Comparison of ENCODE assay signal across 10 mouse cellular contexts in genomic region chr3:36442426-36442825, GRCm38 (mm10). TPM values are rescaled to one million over a fixed set of nuclear protein-coding genes. Genes with fewer than 3 reads are reported as not detected.
DNase-seq lines count a peak whose midpoint lies in the region; ATAC-seq lines count a peak whose summit lies in the region.
"Had no signal": no experiment of that assay in that cellular context is flagged by ENCODE, and none has a peak within 500 bp of the region (broad histone marks: within the 10 kb centered on the region; RNA-seq: fewer than 3 reads in every experiment).

No protein-coding gene starts in this region.

- H3K36me3 ChIP-seq in hindbrain, embryonic 13.5 days = no peaks in the 10 kb centered on the region
- H3K36me3 ChIP-seq in midbrain, embryonic 16.5 days (ENCODE audit: control insufficient read depth, insufficient read depth, low read length) = no peaks in the 10 kb centered on the region
- H3K36me3 ChIP-seq: embryonic facial prominence, embryonic 12.5 days; liver, embryonic 15.5 days had no signal

- H3K4me2 ChIP-seq in hindbrain, embryonic 13.5 days = no peak overlapping the region
- no peak overlapping the region for H3K4me2 ChIP-seq in midbrain, embryonic 16.5 days (ENCODE audit: low read length)
- H3K4me2 ChIP-seq: embryonic facial prominence, embryonic 12.5 days; liver, embryonic 15.5 days had no signal

- no peaks in the 10 kb centered on the region for H3K9me3 ChIP-seq in hindbrain, embryonic 13.5 days
- H3K9me3 ChIP-seq in midbrain, embryonic 16.5 days (replicated peaks; ENCODE audit: control insufficient read depth, low read length, poor library complexity, severe bottlenecking) = no peaks in the 10 kb centered on the region
- H3K9me3 ChIP-seq: embryonic facial prominence, embryonic 12.5 days; liver, embryonic 15.5 days had no signal

- DNase-seq in left cerebral cortex, adult 18-20 months (ENCODE audit: low spot score in 2 of 2) = peak; percentile 33 to 67
- no peak for DNase-seq in left cerebral cortex, adult 8-10 months (ENCODE audit: low spot score in 2 of 2)
- peak; percentile 58 for DNase-seq in MN1 (ENCODE audit: low spot score)
- peak; percentile 65 for DNase-seq in embryo, embryonic 9.5 days (ENCODE audit: extremely low spot score)
- peak; percentile 55 to 56 for DNase-seq in left cerebral cortex, postnatal 25 days (ENCODE audit: low spot score in 2 of 2)
- DNase-seq in spleen, adult 12 weeks (ENCODE audit: low spot score) = no peak

- H3K9ac ChIP-seq in hindbrain, embryonic 13.5 days = no peak overlapping the region
- H3K9ac ChIP-seq in midbrain, embryonic 16.5 days (ENCODE audit: low read depth, low read length) = no peak overlapping the region
- H3K9ac ChIP-seq: embryonic facial prominence, embryonic 12.5 days; liver, embryonic 15.5 days had no signal

- H3K4me1 ChIP-seq in hindbrain, embryonic 13.5 days (replicated peaks) = 0 out of 2 replicates have a peak, but pooled peaks cover 4% of the 10 kb centered on the region
- H3K4me1 ChIP-seq in midbrain, embryonic 16.5 days (ENCODE audit: control insufficient read depth, insufficient read depth, low read length) = no peaks in the 10 kb centered on the region
- H3K4me1 ChIP-seq: embryonic facial prominence, embryonic 12.5 days; liver, embryonic 15.5 days had no signal

- H3K4me3 ChIP-seq in hindbrain, embryonic 13.5 days = no peak overlapping the region
- H3K4me3 ChIP-seq in midbrain, embryonic 16.5 days (ENCODE audit: low read depth, low read length) = no peak overlapping the region
- H3K4me3 ChIP-seq: embryonic facial prominence, embryonic 12.5 days; liver, embryonic 15.5 days had no signal

- WGBS in hindbrain, embryonic 13.5 days = 0% methylated on average over 2 of the region's 2 CpGs
- WGBS in midbrain, embryonic 16.5 days = 0% methylated on average over 2 of the region's 2 CpGs

- H3K27me3 ChIP-seq in hindbrain, embryonic 13.5 days = no peaks in the 10 kb centered on the region
- no peaks in the 10 kb centered on the region for H3K27me3 ChIP-seq in midbrain, embryonic 16.5 days (ENCODE audit: control insufficient read depth, insufficient read depth, low read depth, low read length)
- H3K27me3 ChIP-seq: embryonic facial prominence, embryonic 12.5 days; liver, embryonic 15.5 days had no signal

- ATAC-seq in hindbrain, embryonic 13.5 days (ENCODE audit: low FRiP score) = peak; percentile 66
- peak; percentile 76 for ATAC-seq in midbrain, embryonic 16.5 days

- intact Hi-C loops in left cerebral cortex, postnatal 25 days (cut with DNase I) = loop anchor here (1.0 to 2.0 kb wide), 2 partner anchors 232 to 262 kb away; no protein-coding TSS in a partner anchor

- H3K27ac ChIP-seq in hindbrain, embryonic 13.5 days = no peak overlapping the region
- no peak overlapping the region for H3K27ac ChIP-seq in midbrain, embryonic 16.5 days (ENCODE audit: low read length)
- H3K27ac ChIP-seq: embryonic facial prominence, embryonic 12.5 days; liver, embryonic 15.5 days had no signal

RNA-seq across cellular contexts. Expression of gene Anxa5, which starts 33.3 kb away (rescaled TPM):
- 10 to 100 TPM; 71.6 to 82.2 TPM for total RNA-seq in left cerebral cortex, adult 18-20 months (2021)
- total RNA-seq in left cerebral cortex, adult 8-10 months (2022) = 10 to 100 TPM; 71.4 to 98.2 (median 85.5) TPM
- 85.5 and 88.8 TPM in 2 replicates for polyA plus RNA-seq in hindbrain, embryonic 13.5 days (2015; fragmentation: Nextera tagmentation; extraction: Ambion mirVana)
- 10 to 100 TPM; 59.6 to 78.3 TPM for total RNA-seq in left cerebral cortex, postnatal 25 days (2021)
- 54.2 and 56.7 TPM in 2 replicates for polyA plus RNA-seq in midbrain, embryonic 16.5 days (2015; fragmentation: Nextera tagmentation; extraction: Ambion mirVana)

RNA-seq across cellular contexts. Expression of gene 1810062G17Rik, which starts 33.3 kb away (rescaled TPM):
- total RNA-seq in left cerebral cortex, adult 18-20 months (2021) = not detected
- under 1 TPM in 1 of 4 experiments, not detected in 3; 0.50 TPM for total RNA-seq in left cerebral cortex, adult 8-10 months (2022)
- polyA plus RNA-seq in hindbrain, embryonic 13.5 days (2015; fragmentation: Nextera tagmentation; extraction: Ambion mirVana) = 0.30 TPM in 1 of 2 replicates, not detected in the other
- total RNA-seq in left cerebral cortex, postnatal 25 days (2021) = not detected
- polyA plus RNA-seq in midbrain, embryonic 16.5 days (2015; fragmentation: Nextera tagmentation; extraction: Ambion mirVana) = 0.28 and 0.40 TPM in 2 replicates

Comparison
In these comparisons a context has a peak if more than half of its experiments do, and no peak if none do; other contexts are left out.
1. DNase-seq: peak in left cerebral cortex, adult 18-20 months (2 of 2), MN1 (single experiment), embryo, embryonic 9.5 days (single experiment) and left cerebral cortex, postnatal 25 days (2 of 2); none in left cerebral cortex, adult 8-10 months (0 of 2) and spleen, adult 12 weeks (single experiment).